Mouse (Mus musculus) forebrain, embryonic 10.5 days (tissue): ENCODE data around the gene Ninl. TPM values are rescaled to one million over a fixed set of nuclear protein-coding genes. Genes with fewer than 3 reads are reported as not detected.

Experiments used
- DNase-seq: peaks from one replicate; pipeline ENCODE4 v3.0.0-alpha.2; 2017; ENCODE audit warnings: low spot score; ENCODE audit errors: extremely low spot score
- H3K27ac ChIP-seq: fragments of 300-500 bp; sonication (generic); 2 replicates; pipeline ENCODE4 v1.5.1; 2016; ENCODE audit warnings: mild to moderate bottlenecking
- H3K27me3 ChIP-seq: fragments of 300-500 bp; sonication (generic); 2 replicates; pipeline ENCODE4 v1.6.1; 2016; ENCODE audit warnings: mild to moderate bottlenecking; ENCODE audit not compliant: poor library complexity, severe bottlenecking
- H3K36me3 ChIP-seq: fragments of 300-500 bp; sonication (generic); replicated peaks from 2 replicates; pipeline ENCODE4 v1.6.1; 2016; ENCODE audit warnings: mild to moderate bottlenecking, moderate library complexity
- H3K4me1 ChIP-seq: fragments of 300-500 bp; sonication (generic); 2 replicates; pipeline ENCODE4 v1.6.1; 2016
- H3K4me3 ChIP-seq: fragments of 300-500 bp; sonication (generic); 2 replicates; pipeline ENCODE4 v1.5.1; 2016; ENCODE audit warnings: mild to moderate bottlenecking, moderate library complexity
- H3K9me3 ChIP-seq: fragments of 300-500 bp; sonication (generic); 2 replicates; pipeline ENCODE4 v1.6.1; 2016; ENCODE audit warnings: mild to moderate bottlenecking, moderate library complexity
- WGBS: fragments of 180-500 bp; shearing (Covaris S2); methylation state at CpG from one replicate; pipeline ENCODE4 v1.1.7; 2016; 5-methylcytosine and 5-hydroxymethylcytosine counted together
- polyA plus RNA-seq: library from polyadenylated mRNA; unstranded; fragments of >200 nt; fragmentation: Nextera tagmentation; extraction: Ambion mirVana; gene quantifications from 2 replicates; pipeline ENCODE4 v1.2.1, GENCODE M21; 2016

Ninl gene
- 25.7 and 28.5 TPM in 2 replicates for polyA plus RNA-seq

- Histone ChIP-seq H3K27ac (peak within 1 kb of the TSS; percentile 97), H3K9me3 (peaks cover 5% of the 10 kb centered on the region; the same call in 1 of the 2 replicates), H3K36me3 (peaks cover 3% of the 10 kb centered on the region), H3K27me3 (no peaks in the 10 kb centered on the region), H3K4me3 (peak within 1 kb of the TSS; percentile 93), H3K4me1 (peaks cover 19% of the 10 kb centered on the region)
- DNase-seq = peak; percentile 94
- WGBS = under 1% methylated on average over 34 of the region's 34 CpGs
Observed at GRCm38 (mm10) chr2:151039232-151039695, at the start of gene Ninl, which contains the start of gene Nanp. Gene Ninl (minus strand): TSS chr2:151039382. Gene Nanp (minus strand): TSS chr2:151039398.

- Histone ChIP-seq H3K36me3 (no peaks in the 10 kb centered on the region), H3K4me3 (no peak overlapping the region), H3K4me1 (no peaks in the 10 kb centered on the region), H3K27ac (no peak overlapping the region), H3K9me3 (peaks cover 17% of the 10 kb centered on the region), H3K27me3 (no peaks in the 10 kb centered on the region)
- no peak for DNase-seq
- 79% methylated on average over 1 of the region's 1 CpGs for WGBS
Observed at GRCm38 (mm10) chr2:151056637-151057036, 17.5 kb upstream of the Ninl start.

- Histone ChIP-seq H3K9me3 (peaks cover 5% of the 10 kb centered on the region; the same call in 1 of the 2 replicates), H3K36me3 (no peaks in the 10 kb centered on the region), H3K4me1 (peaks cover 19% of the 10 kb centered on the region), H3K27me3 (no peaks in the 10 kb centered on the region), H3K4me3 (no peak overlapping the region), H3K27ac (no peak overlapping the region)
- 90% methylated on average over 1 of the region's 1 CpGs for WGBS
- DNase-seq = no peak
Observed at GRCm38 (mm10) chr2:151040411-151040810, 1.2 kb upstream of the Ninl start.

DNA sequence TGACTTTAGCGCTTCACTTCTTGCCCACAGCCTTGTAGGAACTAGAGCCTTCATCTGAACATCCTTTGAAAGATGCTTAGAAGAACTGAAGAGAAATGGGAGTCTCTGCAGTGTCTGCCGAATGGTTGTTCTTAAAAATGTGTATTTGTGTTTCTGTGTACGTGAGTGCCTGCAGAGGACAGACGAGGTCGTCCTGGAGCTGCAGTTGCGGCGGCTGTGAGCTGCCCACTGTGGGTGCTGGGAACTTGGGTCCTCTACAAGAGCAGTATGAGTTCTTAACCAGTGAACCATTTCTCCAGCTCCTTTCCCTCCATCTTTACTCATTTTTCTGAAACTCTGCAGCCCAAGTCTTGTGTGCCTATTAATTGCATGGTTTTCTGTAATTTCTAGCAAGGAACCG is 544 bp upstream of the Ninl start:
- WGBS = 50% methylated on average over 8 of the region's 8 CpGs
- Histone ChIP-seq H3K9me3 (peaks cover 5% of the 10 kb centered on the region; the same call in 1 of the 2 replicates), H3K4me1 (peaks cover 19% of the 10 kb centered on the region), H3K27ac (peak overlapping the region; percentile 97), H3K4me3 (peak overlapping the region; percentile 93), H3K36me3 (no peaks in the 10 kb centered on the region), H3K27me3 (no peaks in the 10 kb centered on the region)
- DNase-seq = no peak

DNA sequence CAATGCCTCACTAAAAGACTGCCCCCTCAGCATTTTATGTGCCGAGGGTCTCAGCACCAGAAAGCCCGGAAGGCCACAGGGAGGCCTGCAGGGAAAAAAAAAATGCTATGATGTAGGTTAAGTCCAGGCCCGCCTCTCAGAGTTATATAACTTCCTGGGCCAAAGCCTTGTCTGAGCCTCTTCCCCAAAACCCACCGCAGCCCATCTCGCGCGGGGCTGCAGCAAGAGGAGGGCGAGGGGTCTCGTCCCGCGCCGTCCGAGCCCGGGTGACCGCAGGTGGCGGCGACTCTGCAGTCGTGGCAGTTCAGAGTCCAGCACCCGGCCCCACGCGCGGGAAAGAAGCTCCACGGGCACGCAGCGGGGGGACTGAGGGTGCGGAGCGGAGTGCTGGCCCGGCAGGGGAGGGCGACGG is 365 bp downstream of the Ninl start:
- H3K36me3 ChIP-seq = peaks cover 6% of the 10 kb centered on the region
- H3K4me3 ChIP-seq = peak overlapping the region; percentile 93
- peak overlapping the region; percentile 97 for H3K27ac ChIP-seq
- peaks cover 5% of the 10 kb centered on the region; the same call in 1 of the 2 replicates for H3K9me3 ChIP-seq
- peak; percentile 55 for DNase-seq
- H3K4me1 ChIP-seq = peaks cover 19% of the 10 kb centered on the region
- under 1% methylated on average over 30 of the region's 30 CpGs for WGBS
- H3K27me3 ChIP-seq = no peaks in the 10 kb centered on the region

DNA sequence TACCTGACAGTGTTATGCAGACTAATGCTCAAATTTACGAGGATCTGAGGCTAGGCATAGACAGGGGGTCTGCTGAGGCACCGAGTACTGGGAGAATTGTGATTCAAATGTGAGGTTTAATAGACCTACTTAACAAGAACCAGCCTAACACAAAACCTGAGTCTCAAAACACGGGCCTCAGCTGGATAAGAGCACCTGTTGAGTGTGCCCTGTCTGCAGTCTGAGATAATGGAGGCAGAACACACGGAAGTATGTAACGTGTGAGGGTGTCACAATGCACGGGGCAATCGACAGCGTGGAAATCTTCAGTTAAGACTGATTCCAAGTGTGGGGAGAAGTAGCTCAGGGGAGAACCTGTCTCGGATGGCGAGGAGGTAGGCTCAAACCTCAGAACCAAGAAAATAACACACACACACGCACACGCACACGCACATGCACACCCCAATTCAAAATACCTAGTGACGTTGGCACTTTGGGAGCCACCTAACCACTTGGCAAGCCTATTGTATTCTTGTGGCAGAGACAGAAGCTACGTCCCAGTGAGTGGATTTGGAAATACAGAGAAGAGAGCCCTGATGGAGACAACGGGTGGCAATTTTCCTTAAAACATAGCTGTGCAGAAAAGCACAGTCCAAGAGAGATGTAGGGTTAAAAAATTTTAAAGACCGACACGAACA is 1.2 kb downstream of the Ninl start:
- H3K27ac ChIP-seq = peak overlapping the region; percentile 97
- WGBS = 71% methylated on average over 18 of the region's 18 CpGs
- H3K4me1 ChIP-seq = peaks cover 19% of the 10 kb centered on the region
- H3K9me3 ChIP-seq = peaks cover 5% of the 10 kb centered on the region; the same call in 1 of the 2 replicates
- DNase-seq = no peak
- H3K27me3 ChIP-seq = no peaks in the 10 kb centered on the region
- H3K4me3 ChIP-seq = peak overlapping the region; percentile 93
- peaks cover 12% of the 10 kb centered on the region for H3K36me3 ChIP-seq

GRCm38 (mm10) chr2:151037292-151037691 is 1.9 kb downstream of the Ninl start:
- WGBS = 93% methylated on average over 1 of the region's 1 CpGs
- H3K27ac ChIP-seq = no peak overlapping the region
- no peaks in the 10 kb centered on the region for H3K27me3 ChIP-seq
- peaks cover 19% of the 10 kb centered on the region for H3K4me1 ChIP-seq
- no peak for DNase-seq
- H3K4me3 ChIP-seq = peak overlapping the region; percentile 93
- peaks cover 5% of the 10 kb centered on the region; the same call in 1 of the 2 replicates for H3K9me3 ChIP-seq
- peaks cover 19% of the 10 kb centered on the region for H3K36me3 ChIP-seq

GRCm38 (mm10) chr2:151036721-151037120 is 2.5 kb downstream of the Ninl start:
- DNase-seq = no peak
- Histone ChIP-seq H3K9me3 (peaks cover 5% of the 10 kb centered on the region; the same call in 1 of the 2 replicates), H3K27ac (no peak overlapping the region), H3K27me3 (no peaks in the 10 kb centered on the region), H3K4me1 (peaks cover 19% of the 10 kb centered on the region), H3K4me3 (no peak overlapping the region), H3K36me3 (peaks cover 20% of the 10 kb centered on the region)
- WGBS = 88% methylated on average over 2 of the region's 2 CpGs

- Histone ChIP-seq H3K27me3 (no peaks in the 10 kb centered on the region), H3K4me3 (no peak overlapping the region), H3K4me1 (peaks cover 13% of the 10 kb centered on the region), H3K36me3 (peaks cover 23% of the 10 kb centered on the region), H3K9me3 (no peaks in the 10 kb centered on the region), H3K27ac (no peak overlapping the region)
- WGBS = 92% methylated on average over 3 of the region's 3 CpGs
- DNase-seq = no peak
Observed at GRCm38 (mm10) chr2:151034435-151034834, 4.7 kb downstream of the Ninl start.

- WGBS = 92% methylated on average over 10 of the region's 10 CpGs
- no peak for DNase-seq
- no peaks in the 10 kb centered on the region for H3K9me3 ChIP-seq
- no peak overlapping the region for H3K4me3 ChIP-seq
- no peak overlapping the region for H3K27ac ChIP-seq
- H3K36me3 ChIP-seq = peaks cover 14% of the 10 kb centered on the region
- no peaks in the 10 kb centered on the region for H3K27me3 ChIP-seq
- no peaks in the 10 kb centered on the region for H3K4me1 ChIP-seq
Observed at GRCm38 (mm10) chr2:151021158-151021557, 18.0 kb downstream of the Ninl start.

DNA sequence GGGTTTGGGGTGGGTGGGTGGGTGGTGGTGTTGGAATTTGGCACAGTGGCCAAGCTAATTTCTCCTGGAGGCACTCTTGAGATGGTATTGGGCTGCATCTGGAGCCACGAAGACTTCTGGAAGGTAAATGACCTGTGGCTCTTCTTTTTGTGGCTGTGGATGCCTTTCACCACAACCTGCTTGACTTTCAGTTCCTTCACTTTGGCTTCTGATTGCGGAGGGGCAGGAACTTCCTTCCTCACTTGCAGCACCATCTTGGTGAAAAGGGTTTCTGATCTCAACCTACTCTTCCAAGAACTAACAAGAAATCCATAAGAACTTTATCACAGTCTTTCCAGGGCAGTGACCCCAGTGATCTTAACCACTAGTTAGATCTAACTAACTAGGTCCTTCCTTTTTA is 23.9 kb downstream of the Ninl start:
- Histone ChIP-seq H3K4me1 (no peaks in the 10 kb centered on the region), H3K9me3 (no peaks in the 10 kb centered on the region), H3K36me3 (no peaks in the 10 kb centered on the region), H3K27ac (no peak overlapping the region), H3K27me3 (no peaks in the 10 kb centered on the region), H3K4me3 (no peak overlapping the region)
- DNase-seq = no peak
- WGBS = 89% methylated on average over 2 of the region's 2 CpGs

GRCm38 (mm10) chr2:151011273-151011672 is 27.9 kb downstream of the Ninl start:
- H3K27me3 ChIP-seq = no peaks in the 10 kb centered on the region
- no peaks in the 10 kb centered on the region for H3K36me3 ChIP-seq
- H3K9me3 ChIP-seq = no peaks in the 10 kb centered on the region
- WGBS = 71% methylated on average over 1 of the region's 1 CpGs
- no peak for DNase-seq
- no peak overlapping the region for H3K4me3 ChIP-seq
- H3K27ac ChIP-seq = no peak overlapping the region
- peaks cover 31% of the 10 kb centered on the region for H3K4me1 ChIP-seq

- WGBS = 92% methylated on average over 1 of the region's 1 CpGs
- H3K36me3 ChIP-seq = no peaks in the 10 kb centered on the region
- peak overlapping the region; percentile 94 for H3K27ac ChIP-seq
- no peaks in the 10 kb centered on the region for H3K27me3 ChIP-seq
- no peak for DNase-seq
- H3K4me3 ChIP-seq = peak overlapping the region; percentile 74
- H3K4me1 ChIP-seq = peaks cover 33% of the 10 kb centered on the region
- no peaks in the 10 kb centered on the region for H3K9me3 ChIP-seq
Observed at GRCm38 (mm10) chr2:151009515-151010085, 29.6 kb downstream of the Ninl start.
